Comparison of ENCODE assay signal across 8 mouse cellular contexts in genomic region chr9:59679678-59680533, GRCm38 (mm10). TPM values are rescaled to one million over a fixed set of nuclear protein-coding genes. Genes with fewer than 3 reads are reported as not detected.
A peak's percentile ranks its signal among the peaks of the same experiment; 100 is the strongest.
DNase-seq lines count a peak whose midpoint lies in the region; ATAC-seq and TF ChIP-seq lines count a peak whose summit lies in the region.

Gene Gramd2 (plus strand): TSS chr9:59680144.

- ATAC-seq in forebrain, postnatal 0 days: peak; percentile 97
- ATAC-seq in hindbrain, embryonic 11.5 days (ENCODE audit: low FRiP score): peak; percentile 96

- H3K9me3 ChIP-seq in MEL (replicated peaks; ENCODE audit: insufficient read depth, low read length): no peaks in the 10 kb centered on the region
- no peaks in the 10 kb centered on the region for H3K9me3 ChIP-seq in forebrain, postnatal 0 days (ENCODE audit: low read length)
- no peaks in the 10 kb centered on the region for H3K9me3 ChIP-seq in hindbrain, embryonic 11.5 days (ENCODE audit: control insufficient read depth, low read length)

- H3K79me2 ChIP-seq in MEL (ENCODE audit: control insufficient read depth, insufficient read depth, low read length, poor library complexity): no peaks in the 10 kb centered on the region

- H3K27ac ChIP-seq in MEL (ENCODE audit: control insufficient read depth, low read depth, low read length): no peak within 1 kb of the TSS
- no peak within 1 kb of the TSS for H3K27ac ChIP-seq in cerebellum, adult 2 months (ENCODE audit: insufficient read depth, low read length)
- H3K27ac ChIP-seq in forebrain, postnatal 0 days (ENCODE audit: low read depth, low read length): peak within 1 kb of the TSS; percentile 52; the same call in 1 of the 2 replicates
- no peak within 1 kb of the TSS for H3K27ac ChIP-seq in hindbrain, embryonic 11.5 days (ENCODE audit: low read depth, low read length)

- WGBS in cerebellum, adult 2 months: 3% methylated on average over 47 of the region's 47 CpGs
- under 1% methylated on average over 47 of the region's 47 CpGs for WGBS in forebrain, postnatal 0 days
- under 1% methylated on average over 47 of the region's 47 CpGs for WGBS in hindbrain, embryonic 11.5 days

- no peak within 1 kb of the TSS for H3K4me3 ChIP-seq in MEL (ENCODE audit: control insufficient read depth in 1 of 2, insufficient read depth in 1 of 2, low read depth in 2 of 2, low read length in 2 of 2)
- peak within 1 kb of the TSS; percentile 61 for H3K4me3 ChIP-seq in cerebellum, adult 2 months (replicated peaks; ENCODE audit: insufficient read depth, low read depth, low read length)
- H3K4me3 ChIP-seq in forebrain, postnatal 0 days (ENCODE audit: low read depth, low read length): peak within 1 kb of the TSS; percentile 61
- H3K4me3 ChIP-seq in hindbrain, embryonic 11.5 days (ENCODE audit: low read depth, low read length): peak within 1 kb of the TSS; percentile 28

- H3K4me2 ChIP-seq in forebrain, postnatal 0 days (ENCODE audit: low read depth): peak within 1 kb of the TSS; percentile 82
- H3K4me2 ChIP-seq in hindbrain, embryonic 11.5 days (replicated peaks; ENCODE audit: low read depth, low read length): peak within 1 kb of the TSS; percentile 73

- H3K9ac ChIP-seq in MEL (ENCODE audit: control insufficient read depth, low read depth, low read length, poor library complexity, severe bottlenecking): no peak within 1 kb of the TSS
- H3K9ac ChIP-seq in forebrain, postnatal 0 days: peak within 1 kb of the TSS; percentile 69
- H3K9ac ChIP-seq in hindbrain, embryonic 11.5 days (ENCODE audit: low read depth, low read length): peak within 1 kb of the TSS; percentile 34; the same call in 1 of the 2 replicates

- DNase-seq in MEL (ENCODE audit: low read depth, low spot score): peak; percentile 68
- DNase-seq in cerebellum, adult 2 months: peak; percentile 81 to 82
- peak; percentile 86 for DNase-seq in forebrain, postnatal 0 days
- DNase-seq in hindbrain, embryonic 11.5 days (ENCODE audit: low spot score): peak; percentile 87
- peak; percentile 55 to 69 for DNase-seq in layer of hippocampus, postnatal 25 days (ENCODE audit: extremely low spot score in 1 of 2, low spot score in 1 of 2)
- DNase-seq in lung, postnatal 25 days (ENCODE audit: low spot score): peak; percentile 81
- peak; percentile 86 for DNase-seq in retina, postnatal 1 day
- peak; percentile 86 for DNase-seq in urinary bladder, postnatal 14 days (ENCODE audit: low spot score)

- TF ChIP-seq EP300 in MEL (IDR thresholded peaks at IDR 0.05; ENCODE audit: low read depth in 1 of 2, low read length in 2 of 2): no peak

- peak in 1 of 3 experiments; percentile 24; a peak in 1 of 6 replicates for TF ChIP-seq CTCF in MEL (IDR thresholded peaks at IDR 0.05 in 2 of 3, conservative IDR thresholded peaks at IDR 0.05 in 1 of 3; ENCODE audit: control insufficient read depth in 1 of 3, insufficient read depth in 1 of 3, low read depth in 2 of 3, low read length in 3 of 3, poor library complexity in 1 of 3, severe bottlenecking in 1 of 3)
- no peak for TF ChIP-seq CTCF in cerebellum, adult 2 months (IDR thresholded peaks at IDR 0.05; ENCODE audit: borderline replicate concordance, insufficient read depth, low read depth, low read length)
- peak; percentile 9 for TF ChIP-seq CTCF in forebrain, postnatal 0 days (IDR thresholded peaks at IDR 0.05; ENCODE audit: low read depth)

- peaks cover 1 to 2% of the 10 kb centered on the region in 2 experiments; a peak in 2 of 4 replicates for H3K27me3 ChIP-seq in MEL (ENCODE audit: control insufficient read depth in 1 of 2, insufficient read depth in 2 of 2, low read length in 2 of 2)
- H3K27me3 ChIP-seq in cerebellum, adult 2 months (ENCODE audit: control insufficient read depth, insufficient read depth, low read length): no peaks in the 10 kb centered on the region
- H3K27me3 ChIP-seq in forebrain, postnatal 0 days (ENCODE audit: insufficient read depth, low read length): no peaks in the 10 kb centered on the region
- H3K27me3 ChIP-seq in hindbrain, embryonic 11.5 days (ENCODE audit: control insufficient read depth, insufficient read depth, low read length): peaks cover 8% of the 10 kb centered on the region

- H3K4me1 ChIP-seq in MEL (ENCODE audit: control insufficient read depth in 1 of 2, insufficient read depth in 2 of 2, low read length in 2 of 2): no peaks in the 10 kb centered on the region
- H3K4me1 ChIP-seq in cerebellum, adult 2 months (ENCODE audit: control insufficient read depth, insufficient read depth, low read length): peaks cover 10% of the 10 kb centered on the region
- peaks cover 4% of the 10 kb centered on the region; the same call in 1 of the 2 replicates for H3K4me1 ChIP-seq in forebrain, postnatal 0 days (ENCODE audit: insufficient read depth)
- H3K4me1 ChIP-seq in hindbrain, embryonic 11.5 days (replicated peaks; ENCODE audit: control insufficient read depth, insufficient read depth, low read length): 0 out of 2 replicates have a peak, but pooled peaks cover 2% of the 10 kb centered on the region

- peak in 1 of 2 experiments; percentile 50; a peak in 1 of 4 replicates for TF ChIP-seq POLR2A in MEL (IDR thresholded peaks at IDR 0.05; ENCODE audit: control insufficient read depth in 1 of 2, insufficient read depth in 1 of 2, low read depth in 1 of 2, low read length in 2 of 2, poor library complexity in 1 of 2)
- peak; percentile 35; the same call in 1 of the 2 replicates for TF ChIP-seq POLR2A in cerebellum, adult 2 months (IDR thresholded peaks at IDR 0.05; ENCODE audit: borderline replicate concordance, insufficient read depth, low read length)

- TF ChIP-seq RAD21 in MEL (IDR thresholded peaks at IDR 0.05; ENCODE audit: low read depth, low read length): no peak

- H3K36me3 ChIP-seq in MEL (ENCODE audit: control insufficient read depth in 1 of 2, insufficient read depth in 2 of 2, low read length in 2 of 2): peaks cover 0 to 2% of the 10 kb centered on the region in 2 experiments; a peak in 1 of 4 replicates
- peaks cover 39% of the 10 kb centered on the region for H3K36me3 ChIP-seq in forebrain, postnatal 0 days (ENCODE audit: insufficient read depth)
- H3K36me3 ChIP-seq in hindbrain, embryonic 11.5 days (ENCODE audit: control insufficient read depth, insufficient read depth, low read length): peaks cover 10% of the 10 kb centered on the region

TF ChIP-seq in MEL, 35 proteins besides CTCF, POLR2A, EP300 and RAD21:
- peak; percentile 91 for TF ChIP-seq ZMIZ1 (IDR thresholded peaks at IDR 0.05; ENCODE audit: low read depth, low read length)
- TF ChIP-seq USF2 (IDR thresholded peaks at IDR 0.05; ENCODE audit: borderline replicate concordance in 1 of 2, insufficient read depth in 1 of 2, low read depth in 1 of 2, low read length in 2 of 2): no peak
- TF ChIP-seq POLR2AphosphoS5 (IDR thresholded peaks at IDR 0.05; ENCODE audit: borderline replicate concordance, low read depth, low read length): no peak
- peak; percentile 69 for TF ChIP-seq POLR2AphosphoS2 (IDR thresholded peaks at IDR 0.05; ENCODE audit: low read length)

RNA-seq across cellular contexts. Expression of gene Gramd2, which starts in this region (rescaled TPM):
- not detected in 2 replicates for total RNA-seq in MEL (2012; rRNA removed)
- polyA plus RNA-seq in MEL (2012; ENCODE audit: insufficient read depth in 1 of 2, insufficient read length in 2 of 2, low read depth in 1 of 2, low replicate concordance in 2 of 2, missing spikeins in 1 of 2): under 1 TPM in 1 of 2 experiments, not detected in 1; 0.04 TPM
- polyA plus RNA-seq in cerebellum, adult 2 months (2012; rRNA removed): 2.6 and 3.0 TPM in 2 replicates
- 5.7 and 8.6 TPM in 2 replicates for total RNA-seq in forebrain, postnatal 0 days (2014; rRNA removed)
- polyA plus RNA-seq in forebrain, postnatal 0 days (2015; fragmentation: Nextera tagmentation; extraction: Ambion mirVana): 4.7 and 5.3 TPM in 2 replicates
- 0.07 and 0.43 TPM in 2 replicates for polyA plus RNA-seq in hindbrain, embryonic 11.5 days (2014; fragmentation: Nextera tagmentation; extraction: Ambion mirVana)
- total RNA-seq in layer of hippocampus, postnatal 25 days (2021): 1 to 10 TPM; 4.9 to 7.3 TPM

Comparison
In these comparisons a context has a peak if more than half of its experiments do, and no peak if none do; other contexts are left out.
1. Peak in DNase-seq in MEL; RNA of the gene not detected or under 1 TPM.
2. Peak in DNase-seq, ATAC-seq, H3K4me3 ChIP-seq, H3K9ac ChIP-seq and H3K4me2 ChIP-seq in hindbrain, embryonic 11.5 days; RNA of the gene not detected or under 1 TPM.
3. H3K4me3 ChIP-seq: peak in cerebellum, adult 2 months (single experiment) and forebrain, postnatal 0 days (single experiment); none in MEL (0 of 2).
4. Peak in every context shown above with its lines, with median percentiles within 50 percentile points of each other: DNase-seq.